Mouse (Mus musculus): ENCODE measurements around the gene Adgrv1.
"Not testable (repeated sequence)": the region's sequence is repeated elsewhere in the genome, so short reads cannot be mapped to it uniquely, and the experiment has no call there.

Gene Adgrv1

DNA sequence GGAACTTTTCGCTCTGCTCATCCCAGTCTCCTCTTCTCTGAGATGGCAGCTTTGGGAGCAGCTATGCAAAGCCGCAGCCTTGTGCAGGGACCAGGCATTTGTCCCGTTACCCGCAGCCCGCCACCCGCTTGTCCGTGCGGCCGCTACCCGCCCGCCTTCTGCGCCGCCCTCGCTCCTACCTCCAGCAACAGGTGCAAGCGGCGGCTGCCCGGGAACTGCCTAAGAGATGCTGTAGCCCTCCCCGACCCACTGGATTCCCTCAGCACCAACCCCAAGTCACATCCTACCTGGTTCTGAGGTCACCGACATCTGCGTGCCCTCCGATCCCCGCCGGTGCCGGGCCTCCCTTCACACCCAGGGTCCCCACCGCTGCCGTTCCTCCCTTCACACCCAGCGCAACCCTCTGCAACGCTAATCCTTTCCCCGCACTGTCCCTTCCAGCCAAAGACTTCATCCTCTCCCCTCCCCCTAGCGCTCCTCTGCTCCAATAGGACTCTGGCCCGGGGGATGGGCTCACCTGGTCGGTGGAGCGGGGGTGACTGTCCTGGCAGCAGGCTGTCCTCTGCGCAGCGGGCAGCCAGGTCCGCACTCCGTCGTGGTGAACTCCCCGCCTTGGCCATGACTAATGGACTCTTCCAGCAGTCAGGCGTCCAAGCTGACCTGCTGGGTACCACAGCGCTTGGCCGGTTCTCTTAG is at the start of gene Adgrv1:
TSS of gene Adgrv1 (minus strand) at position 435 of the 696 bp plus-strand sequence.
- peak; percentile 85 for DNase-seq (ENCODE audit: low spot score)

DNA sequence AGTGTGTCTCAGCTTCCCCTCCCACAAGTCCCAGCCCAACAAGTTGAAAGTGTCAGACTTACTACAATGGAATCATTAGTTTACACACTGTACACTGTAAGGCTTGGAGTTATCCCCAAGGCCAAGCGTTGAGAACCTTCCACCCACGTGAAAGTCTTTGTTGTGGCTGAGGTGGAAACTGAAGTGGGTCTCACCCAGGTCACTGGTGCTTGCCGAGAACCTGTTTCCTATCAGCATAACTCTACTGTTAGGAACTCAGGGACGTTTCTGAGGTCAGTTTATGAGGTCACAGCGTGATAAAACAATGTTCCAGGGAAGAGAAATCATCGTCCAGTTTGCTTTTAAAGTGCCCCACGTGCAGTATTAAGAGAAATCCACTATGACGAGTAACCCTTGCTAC is 42.4 kb upstream of the Adgrv1 start:
- no peak for DNase-seq (ENCODE audit: low spot score)

DNA sequence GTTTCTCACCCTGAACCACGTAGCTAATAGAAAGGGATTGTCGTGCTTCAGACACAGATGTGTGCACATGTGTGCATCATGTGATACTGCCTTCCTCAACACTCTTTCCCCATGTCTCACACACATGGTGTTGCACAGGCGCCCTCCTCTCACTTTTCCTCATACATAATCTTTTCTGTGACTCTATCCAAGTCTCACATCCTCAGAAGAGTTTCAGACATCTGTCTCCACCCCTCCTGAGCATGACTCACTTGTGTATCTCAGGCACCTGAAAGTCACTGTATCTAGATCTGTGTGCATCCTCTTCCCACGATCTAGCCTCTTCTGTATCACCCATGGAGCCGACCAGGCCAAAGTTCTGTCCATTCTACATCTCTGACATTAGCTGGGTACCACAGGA is 34.8 kb upstream of the Adgrv1 start:
- no peak for DNase-seq (ENCODE audit: low spot score)

DNA sequence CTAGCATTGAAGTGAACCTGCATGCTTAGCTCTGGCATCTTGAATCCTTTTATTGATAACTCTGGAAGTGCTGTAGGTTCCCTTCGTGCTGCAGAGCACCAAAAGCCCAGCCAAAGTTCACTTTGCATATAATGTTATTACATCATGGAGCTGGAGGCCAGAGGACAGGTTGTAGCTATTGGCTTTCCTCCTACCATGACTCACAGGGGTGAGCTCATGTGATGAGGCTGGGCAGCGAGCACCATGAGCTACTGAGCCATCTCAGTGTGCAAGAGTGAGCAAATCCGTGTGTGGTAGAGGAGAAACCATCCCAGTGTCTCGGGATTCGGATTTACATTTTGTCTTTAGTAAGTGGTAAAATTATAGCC is 31.4 kb upstream of the Adgrv1 start:
- no peak for DNase-seq (ENCODE audit: low spot score)

DNA sequence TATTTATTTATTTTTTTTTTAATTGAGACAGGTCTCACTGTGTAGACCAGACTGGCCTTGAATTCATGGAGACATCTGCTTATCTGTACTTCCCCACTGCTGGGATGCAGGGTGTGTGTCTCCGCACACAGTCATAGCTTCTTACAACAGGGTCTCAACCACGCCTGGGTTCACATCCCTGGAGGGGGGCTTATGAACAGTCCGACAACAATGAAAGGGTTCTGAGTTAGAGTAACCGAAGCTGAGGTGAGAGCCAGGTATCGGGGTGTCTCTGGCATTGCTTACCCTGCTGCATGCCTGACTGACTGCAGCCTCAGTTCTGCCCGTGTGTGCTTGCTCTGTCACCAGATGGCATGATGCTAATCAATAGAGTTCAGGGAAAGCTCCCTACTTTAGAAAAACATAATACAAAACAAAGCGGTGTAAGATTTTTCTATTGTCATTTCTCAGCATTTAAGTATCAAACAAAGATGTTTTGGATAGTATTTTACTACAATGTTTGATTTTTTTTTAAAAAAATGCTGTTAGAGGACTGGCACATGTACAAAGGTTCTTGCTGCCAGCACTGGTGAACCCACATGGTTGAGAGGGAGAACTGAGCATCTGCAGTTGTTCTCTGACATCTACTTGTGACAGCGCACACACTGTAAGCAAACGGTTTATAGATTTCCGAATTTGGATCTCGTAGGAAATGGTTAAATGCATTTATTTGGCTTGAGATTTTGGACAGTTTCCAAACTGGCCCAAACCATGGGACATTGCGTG is 30.8 kb upstream of the Adgrv1 start:
- DNase-seq (ENCODE audit: low spot score), result no peak

DNA sequence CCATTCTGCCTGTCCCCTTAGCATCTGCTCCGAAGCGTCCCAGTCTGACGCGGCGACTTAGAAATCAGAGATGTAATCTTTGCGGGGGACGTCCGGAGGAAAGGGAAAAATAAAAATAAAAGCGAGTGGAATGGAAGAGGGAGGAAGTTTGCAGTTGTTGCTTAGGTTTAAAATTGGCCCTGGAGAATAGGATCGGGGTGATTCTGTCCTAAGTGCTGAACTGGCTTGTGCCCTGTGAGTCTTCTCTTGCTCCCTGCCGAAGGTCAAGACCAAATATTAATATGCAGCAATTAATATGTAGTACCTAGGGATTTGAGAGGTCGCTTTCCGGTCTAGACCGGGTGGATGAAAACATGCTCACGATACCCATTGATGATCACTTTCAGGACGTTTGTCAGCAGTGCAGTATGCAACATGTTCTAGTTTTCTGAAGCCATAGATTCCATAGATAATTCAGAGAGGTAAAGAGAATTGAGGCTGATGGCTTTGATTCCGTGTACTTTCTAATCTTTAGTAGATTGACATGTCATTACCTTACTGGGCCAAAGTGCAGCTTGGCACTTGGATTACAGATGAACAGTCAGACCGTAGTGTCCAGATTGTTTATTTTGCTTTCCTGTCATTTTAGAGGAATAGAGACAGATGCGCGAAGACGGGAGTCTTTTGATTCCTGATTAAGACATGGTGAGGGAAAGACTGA is 25.2 kb upstream of the Adgrv1 start:
- peak; percentile 2 for DNase-seq (ENCODE audit: low spot score)

DNA sequence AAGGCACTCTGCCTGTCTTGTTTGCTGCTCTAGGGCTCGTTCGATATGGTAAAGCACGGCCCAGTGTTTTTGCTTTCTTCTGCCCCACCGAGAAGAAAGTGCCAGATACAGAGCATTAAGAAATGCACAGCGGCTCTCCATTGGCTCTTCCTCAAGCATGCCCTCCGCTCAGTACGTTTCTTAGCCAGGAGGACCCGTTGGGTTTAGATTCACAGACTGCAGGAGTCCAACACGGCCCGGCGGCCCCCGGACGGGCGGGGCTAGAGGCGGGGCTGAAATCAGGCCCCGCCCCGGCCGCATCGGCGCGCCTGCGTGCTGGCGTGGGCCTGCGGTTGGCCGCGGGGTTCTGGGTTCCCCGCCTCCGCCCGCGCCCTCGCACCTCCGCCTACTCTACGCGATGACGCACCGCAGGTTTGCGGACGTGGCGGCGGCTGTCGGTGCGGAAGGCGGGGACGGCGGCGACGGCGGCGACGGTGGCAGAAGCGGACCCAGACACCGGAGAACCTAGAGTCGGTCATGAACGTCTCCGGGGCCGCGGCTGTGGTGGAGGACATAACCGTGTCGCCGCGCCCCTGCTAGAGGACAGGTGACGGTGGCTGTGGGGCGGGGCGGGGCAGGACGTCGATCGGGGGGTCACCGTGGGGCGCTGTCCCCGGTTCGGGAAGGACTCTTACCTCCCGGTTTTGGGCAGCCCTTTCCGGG is 24.5 kb upstream of the Adgrv1 start, which contains the start of gene Lysmd3:
TSS of gene Lysmd3 (plus strand) at position 313 of the 702 bp plus-strand sequence.
- DNase-seq (ENCODE audit: low spot score), result peak; percentile 93

DNA sequence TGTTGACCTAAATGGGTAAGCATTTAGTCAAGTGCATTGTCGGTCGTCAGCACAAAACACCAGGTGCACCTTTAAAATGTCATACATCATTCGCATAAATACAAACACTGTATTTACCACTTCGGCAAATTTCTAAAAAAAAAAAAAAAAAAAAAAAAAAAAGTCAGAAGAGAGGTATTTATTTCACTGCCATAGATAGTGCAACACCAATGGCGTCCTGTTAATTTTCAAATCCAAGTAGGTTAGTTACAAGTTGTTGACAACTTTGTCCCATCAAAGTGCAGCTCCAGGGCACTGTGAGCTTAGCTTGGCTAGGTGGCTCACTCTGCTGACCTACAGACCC is 24.0 kb upstream of the Adgrv1 start:
- no peak for DNase-seq (ENCODE audit: low spot score)

DNA sequence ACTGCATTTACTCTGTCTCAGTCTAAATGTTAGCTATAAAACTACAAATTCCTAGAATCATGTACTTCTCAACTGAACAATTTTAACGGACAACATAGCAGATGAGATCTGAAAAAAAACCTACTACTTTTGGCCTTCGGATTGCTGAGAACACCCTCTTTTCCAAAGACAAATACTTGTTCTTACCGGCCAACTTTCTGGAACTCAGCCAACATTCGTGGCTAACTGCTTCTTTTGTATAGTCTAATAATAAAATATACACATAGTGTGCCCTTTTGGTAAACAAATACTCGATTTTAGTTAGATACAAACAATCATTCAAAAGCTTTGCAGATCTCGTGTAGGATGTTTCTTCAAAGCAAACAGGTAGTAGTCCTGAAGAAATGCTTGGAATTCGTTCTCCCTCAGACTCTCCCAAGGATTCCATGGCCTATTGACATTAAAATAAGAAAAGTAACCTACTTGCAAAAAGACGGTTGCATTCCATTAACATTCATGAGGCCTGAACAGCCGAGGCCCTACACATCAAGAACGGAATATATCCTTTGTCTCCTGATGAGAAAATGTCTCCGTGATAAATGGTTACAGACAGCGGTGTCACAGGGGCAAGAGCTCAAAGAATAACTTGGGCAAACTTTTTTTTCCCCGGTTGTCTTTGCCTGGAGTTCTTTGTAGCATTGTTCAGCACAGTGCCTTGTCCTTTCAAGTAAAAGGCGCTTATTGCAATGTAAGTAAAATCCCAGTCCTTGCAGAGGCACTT is 23.3 kb upstream of the Adgrv1 start:
- peak; percentile 5 for DNase-seq (ENCODE audit: low spot score)

DNA sequence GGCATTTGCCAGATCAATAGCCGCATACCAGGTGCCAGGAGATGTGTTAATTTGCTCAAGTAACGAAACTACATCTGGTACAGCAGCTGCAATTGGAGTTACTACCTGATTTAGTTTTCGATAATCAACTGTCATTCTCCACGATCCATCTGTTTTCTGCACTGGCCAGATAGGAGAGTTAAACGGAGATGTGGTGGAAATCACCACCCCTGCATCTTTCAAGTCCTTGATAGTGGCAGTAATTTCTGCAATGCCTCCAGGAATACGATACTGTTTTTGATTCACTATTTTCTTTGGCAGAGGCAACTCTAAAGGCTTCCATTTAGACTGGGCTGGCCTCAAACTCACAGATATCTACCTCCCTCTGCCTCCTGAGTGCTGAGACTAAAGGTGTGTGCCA is 17.4 kb upstream of the Adgrv1 start:
- not testable (repeated sequence) for DNase-seq (ENCODE audit: low spot score)

DNA sequence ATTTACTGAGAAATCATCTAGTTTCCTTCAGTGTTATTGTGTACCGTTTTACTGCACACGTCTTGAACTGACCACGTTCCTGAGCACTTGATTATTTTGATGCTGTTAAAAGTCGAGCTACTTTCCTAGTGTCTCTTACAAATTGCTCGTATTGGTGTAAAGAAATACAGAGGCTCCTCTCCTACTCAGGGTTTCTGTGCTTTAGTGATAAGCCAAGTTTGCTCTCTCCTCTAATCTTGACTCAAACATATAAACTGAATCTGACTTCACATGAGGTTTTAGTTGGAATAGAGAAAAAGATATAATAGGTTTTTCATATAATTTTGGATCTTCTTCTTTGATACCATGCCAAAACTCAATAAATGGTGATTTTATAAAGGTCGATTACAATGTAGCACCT is 13.4 kb upstream of the Adgrv1 start:
- DNase-seq (ENCODE audit: low spot score), result no peak

DNA sequence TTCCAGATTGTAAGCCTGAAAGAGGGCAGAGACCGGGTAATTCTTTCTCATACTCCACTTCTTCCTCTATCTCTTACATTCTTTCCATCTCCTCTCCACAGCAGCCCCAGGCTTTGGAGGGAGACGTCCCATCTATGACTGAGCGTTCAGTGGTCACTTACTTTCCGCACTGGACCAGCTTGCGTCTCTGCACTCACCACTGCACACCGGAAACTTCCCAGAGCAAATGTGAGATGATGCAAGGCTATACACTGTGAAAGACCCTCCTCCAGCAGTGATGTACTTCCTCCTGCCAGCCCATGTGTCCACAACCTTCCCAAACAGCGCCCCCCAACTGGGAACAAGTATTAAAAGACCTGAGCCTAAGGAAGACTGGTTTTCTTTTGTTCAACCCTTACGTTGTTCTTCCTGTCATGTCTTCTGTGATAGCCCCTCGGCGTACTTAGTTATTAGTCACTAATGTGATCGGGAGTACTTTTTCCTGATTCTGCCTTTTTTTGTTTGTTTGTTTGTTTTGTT is 11.2 kb upstream of the Adgrv1 start:
- DNase-seq (ENCODE audit: low spot score), result no peak

DNA sequence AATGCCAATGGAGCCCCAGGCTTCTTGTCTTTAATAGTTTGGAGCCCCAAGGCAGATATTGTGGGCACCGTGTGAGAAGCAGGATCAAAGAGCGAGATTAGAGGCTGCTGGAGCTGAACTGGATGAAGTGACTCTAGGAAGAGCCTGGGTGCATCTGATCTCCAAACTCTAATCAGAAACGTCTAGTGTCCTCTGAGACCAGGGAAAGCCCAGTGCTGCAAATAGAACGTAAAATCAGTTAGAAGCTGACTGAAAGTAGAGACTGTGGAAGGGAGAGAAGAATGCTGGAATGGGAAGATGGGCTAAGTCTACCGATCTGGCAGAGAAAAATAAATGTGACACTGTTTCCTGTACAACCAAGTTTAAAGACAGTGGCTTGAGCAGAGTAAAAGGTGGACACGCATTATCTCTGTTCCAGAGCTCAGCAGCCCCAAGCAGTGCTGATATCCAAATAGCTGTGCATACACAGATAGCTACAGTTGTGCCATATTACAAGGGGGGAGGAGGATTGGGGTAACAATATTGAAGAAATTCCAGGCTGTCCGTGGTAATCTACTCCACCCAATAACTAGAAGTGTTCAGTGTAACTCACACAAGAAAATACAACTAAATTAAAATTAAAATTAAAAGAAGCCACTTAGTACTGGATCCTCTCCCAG is 9.7 kb upstream of the Adgrv1 start:
- DNase-seq (ENCODE audit: low spot score), result no peak

DNA sequence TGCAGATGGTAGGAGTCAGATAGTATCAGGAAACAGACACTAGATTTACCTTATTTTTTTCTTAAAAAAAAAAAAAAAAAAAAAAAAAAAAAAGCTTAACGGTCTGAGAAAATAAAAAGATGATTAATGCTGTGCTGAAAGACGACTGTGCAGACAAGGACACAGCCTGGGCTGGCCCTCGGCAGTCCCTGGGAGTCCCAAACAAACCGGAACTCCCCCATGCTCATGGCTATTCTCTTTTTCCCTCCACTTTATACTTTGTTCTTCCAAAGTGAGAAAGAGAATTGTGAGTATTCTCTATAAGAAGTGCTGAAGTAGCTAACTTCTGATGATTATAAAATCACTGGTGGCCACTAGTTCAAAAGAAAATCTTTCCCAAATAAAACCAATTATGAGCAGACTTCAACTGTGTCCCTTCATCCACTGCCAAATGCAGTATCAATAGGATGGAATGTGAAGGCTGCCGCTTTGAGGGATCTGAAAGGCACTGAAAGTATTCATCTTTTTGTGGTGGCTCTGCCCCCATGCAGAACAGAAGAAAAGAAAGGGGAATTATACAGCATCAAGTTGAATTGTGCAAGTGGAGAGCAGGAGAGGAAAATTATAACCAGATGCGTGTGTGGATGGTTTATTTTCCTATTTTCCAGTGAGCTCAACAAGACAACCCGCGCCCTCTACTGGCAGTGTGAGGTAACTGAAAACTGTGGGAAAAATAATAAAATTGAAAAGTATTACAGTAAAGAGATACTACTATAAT is 8.5 kb upstream of the Adgrv1 start:
- peak; percentile 14 for DNase-seq (ENCODE audit: low spot score)

DNA sequence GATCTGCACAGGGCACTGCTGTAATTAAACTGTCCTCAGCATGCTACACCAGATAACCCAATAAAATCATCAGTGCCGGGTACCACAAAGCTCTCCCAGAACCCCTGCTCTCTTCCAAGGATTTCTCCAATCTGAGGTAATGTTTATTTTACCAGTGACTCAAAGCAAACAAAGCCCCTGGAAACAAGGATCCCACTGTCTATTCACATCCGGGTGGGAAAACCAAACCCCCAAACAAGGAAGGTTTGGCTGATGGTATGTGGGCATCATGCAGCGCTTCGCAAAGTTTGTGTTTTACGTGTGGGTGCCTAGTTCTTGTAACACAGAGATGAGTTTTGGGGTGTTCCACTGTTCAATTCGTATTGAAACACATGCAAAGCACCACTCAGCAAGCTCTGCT is 7.9 kb upstream of the Adgrv1 start:
- DNase-seq (ENCODE audit: low spot score), result no peak

DNA sequence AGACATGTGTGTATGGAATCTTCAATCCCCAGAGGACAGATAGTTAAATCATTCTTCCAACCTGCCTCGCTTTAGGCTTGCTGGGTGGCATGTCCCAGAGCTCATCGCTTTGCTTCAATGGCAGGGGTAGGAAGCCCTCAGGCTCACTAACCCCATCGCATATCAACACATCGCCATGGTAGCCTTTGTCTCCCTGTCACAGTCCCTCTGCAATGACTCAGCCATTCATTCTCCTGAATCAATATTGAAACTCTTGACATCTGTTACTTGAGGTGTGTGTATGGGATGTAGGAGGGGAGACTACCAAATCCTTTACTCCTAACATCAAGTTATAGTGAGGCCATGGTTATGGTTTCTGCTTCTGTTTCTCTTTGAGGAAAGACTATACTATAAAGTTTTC is 6.7 kb upstream of the Adgrv1 start:
- DNase-seq (ENCODE audit: low spot score), result no peak

DNA sequence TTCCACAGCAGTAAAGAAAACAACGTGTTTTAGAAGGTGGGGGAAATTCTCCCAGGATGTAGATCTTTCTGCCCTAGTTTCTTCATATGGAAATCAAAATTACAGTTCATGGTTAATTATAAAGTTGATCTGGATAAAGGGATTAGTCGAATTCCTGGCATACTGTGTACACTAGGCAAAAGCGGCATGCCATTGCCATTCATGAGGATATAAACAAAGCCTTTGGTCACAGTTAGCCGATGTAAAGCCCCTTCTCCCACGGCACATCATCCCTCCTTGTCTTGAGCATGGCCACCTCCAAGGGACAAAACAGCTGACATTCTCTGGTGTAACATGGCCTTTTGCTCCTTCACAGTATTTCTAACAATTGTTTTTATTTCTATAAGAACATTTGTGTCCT is 2.4 kb downstream of the Adgrv1 start:
- no peak for DNase-seq (ENCODE audit: low spot score)

DNA sequence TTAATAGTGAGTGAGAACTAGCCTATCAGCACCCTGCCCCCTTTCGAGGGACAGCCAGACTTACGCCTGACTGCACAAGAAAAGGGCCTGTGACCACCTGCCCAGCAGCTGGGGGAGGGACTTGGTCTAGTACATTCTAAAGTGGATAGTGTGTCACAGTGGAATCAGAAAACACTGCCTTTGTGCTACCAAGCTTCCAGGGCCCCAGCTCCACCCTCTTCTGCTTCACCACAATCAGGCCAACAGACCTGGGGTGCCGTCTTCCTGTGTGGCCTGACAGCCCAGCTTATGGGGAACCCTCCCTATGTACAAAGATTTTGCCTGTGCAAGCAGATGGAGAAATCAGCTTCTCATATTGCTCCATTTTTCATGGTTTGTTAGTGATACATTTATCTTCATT is 3.6 kb downstream of the Adgrv1 start:
- no peak for DNase-seq (ENCODE audit: low spot score)

DNA sequence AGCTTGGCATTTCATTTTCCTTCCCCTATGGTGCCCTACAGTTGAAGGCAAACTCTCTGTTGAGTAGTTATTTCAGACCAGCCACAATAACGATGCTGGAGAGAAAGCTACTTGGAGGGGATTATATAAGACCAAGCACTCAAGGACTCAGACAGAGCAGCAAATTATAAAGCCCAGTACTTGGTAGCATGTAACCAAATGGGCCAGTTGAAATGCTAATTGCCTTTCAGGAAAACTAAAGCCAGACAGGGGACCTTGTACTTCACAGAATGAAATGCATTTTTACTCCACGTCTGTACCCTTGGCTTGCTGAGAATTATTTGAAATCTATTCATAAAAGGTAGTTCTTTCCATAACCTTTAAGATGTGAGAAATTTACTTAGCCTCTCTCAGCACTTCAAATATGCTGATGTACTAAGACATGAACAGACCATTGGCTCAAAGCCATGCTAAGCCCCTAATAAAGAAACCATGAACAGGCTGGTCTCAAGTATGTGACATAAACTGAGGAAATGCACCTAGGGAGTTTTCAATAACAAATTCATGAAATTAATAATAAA is 4.2 kb downstream of the Adgrv1 start:
- no peak for DNase-seq (ENCODE audit: low spot score)

DNA sequence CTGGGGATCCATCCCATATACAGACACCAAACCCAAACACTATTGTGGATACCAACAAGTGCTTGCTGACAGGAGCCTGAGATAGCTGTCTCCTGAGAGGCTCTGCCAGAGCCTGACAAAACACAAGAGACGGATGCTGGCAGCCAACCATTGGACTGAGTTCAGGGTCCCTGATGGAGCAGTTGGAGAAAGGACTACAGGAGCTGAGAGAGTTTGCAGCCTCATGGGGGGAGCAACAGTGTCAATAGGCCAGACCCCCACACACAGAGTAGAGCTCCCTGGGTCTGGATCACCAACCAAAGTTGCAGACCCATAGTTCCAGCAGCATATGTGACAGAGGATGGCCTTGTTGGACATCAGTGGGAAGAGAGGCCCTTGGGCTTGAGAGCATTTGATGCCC is 5.1 kb downstream of the Adgrv1 start:
- not testable (repeated sequence) for DNase-seq (ENCODE audit: low spot score)
